In the genomic region with DNA sequence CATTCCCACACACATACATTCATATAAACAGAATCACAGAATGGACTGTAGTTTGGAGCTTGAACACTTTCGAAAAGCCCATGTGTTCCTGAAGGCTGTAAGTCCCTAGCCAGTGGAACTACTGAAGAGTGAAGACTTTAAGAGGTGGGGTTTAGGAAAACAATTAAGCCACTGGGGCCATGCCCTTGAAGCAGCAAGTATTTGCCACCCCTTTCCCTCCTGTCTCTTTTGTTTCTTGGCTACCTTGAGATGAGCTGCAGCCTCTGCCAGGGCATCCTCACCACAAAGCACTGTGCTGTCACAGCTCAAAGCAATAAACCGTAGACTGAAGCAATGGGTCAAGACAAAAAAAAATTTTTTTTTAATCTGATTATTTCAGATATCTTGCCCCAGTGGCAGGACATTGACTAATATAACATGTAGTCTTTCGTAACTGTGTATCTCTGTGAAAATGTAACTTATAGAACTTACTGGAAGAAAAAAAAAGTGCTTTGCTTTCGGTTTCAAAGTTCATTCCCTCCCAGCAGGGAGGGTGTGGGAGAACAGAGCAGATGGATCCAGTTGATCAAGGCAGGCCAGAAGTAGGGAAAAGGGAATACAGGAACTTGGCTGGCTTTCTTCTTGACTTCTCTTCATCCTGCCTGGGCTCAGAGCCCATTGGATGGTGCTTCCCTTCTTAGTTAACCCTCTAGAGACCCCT, we compare ENCODE assay signal across 8 mouse cellular contexts. TPM values are rescaled to one million over a fixed set of nuclear protein-coding genes. Genes with fewer than 3 reads are reported as not detected.
DNase-seq lines count a peak whose midpoint lies in the region; ATAC-seq lines count a peak whose summit lies in the region.

No protein-coding gene starts in this region.

- H3K27ac ChIP-seq in heart, embryonic 15.5 days, result 0 out of 2 replicates have a peak overlapping the region, but pooled peaks have one; percentile 6
- no peak overlapping the region for H3K27ac ChIP-seq in hindbrain, embryonic 10.5 days

- H3K9ac ChIP-seq in heart, embryonic 15.5 days, result no peak overlapping the region

- no peaks in the 10 kb centered on the region for H3K27me3 ChIP-seq in heart, embryonic 15.5 days
- no peaks in the 10 kb centered on the region for H3K27me3 ChIP-seq in hindbrain, embryonic 10.5 days (ENCODE audit: insufficient read depth, poor library complexity, severe bottlenecking)

- H3K4me1 ChIP-seq in heart, embryonic 15.5 days (replicated peaks), result no peaks in the 10 kb centered on the region
- no peaks in the 10 kb centered on the region for H3K4me1 ChIP-seq in hindbrain, embryonic 10.5 days (replicated peaks)

- 66% methylated on average over 4 of the region's 4 CpGs for WGBS in heart, embryonic 15.5 days
- WGBS in hindbrain, embryonic 10.5 days, result 78% methylated on average over 4 of the region's 4 CpGs

- H3K4me2 ChIP-seq in heart, embryonic 15.5 days, result no peak overlapping the region

- no peak overlapping the region for H3K4me3 ChIP-seq in heart, embryonic 15.5 days
- H3K4me3 ChIP-seq in hindbrain, embryonic 10.5 days, result no peak overlapping the region

- no peaks in the 10 kb centered on the region for H3K36me3 ChIP-seq in heart, embryonic 15.5 days
- no peaks in the 10 kb centered on the region for H3K36me3 ChIP-seq in hindbrain, embryonic 10.5 days

- peak; percentile 43 for DNase-seq in gastrocnemius, adult 18-20 months (ENCODE audit: low spot score)
- no peak for DNase-seq in gastrocnemius, postnatal 10 days
- peak; percentile 22 for DNase-seq in ES-CJ7 (ENCODE audit: low read depth, low spot score)
- peak; percentile 63 to 83 for DNase-seq in kidney, postnatal 36 days
- no peak for DNase-seq in cerebellum, adult 9-10 months
- DNase-seq in hindbrain, embryonic 10.5 days (ENCODE audit: low spot score), result no peak
- no peak for DNase-seq in thymus, adult 18-20 months

- ATAC-seq in heart, embryonic 15.5 days (replicated peaks; ENCODE audit: insufficient number of reproducible peaks, insufficient read depth, low FRiP score, low read depth), result no peak

- H3K9me3 ChIP-seq in heart, embryonic 15.5 days (replicated peaks), result no peaks in the 10 kb centered on the region
- no peaks in the 10 kb centered on the region for H3K9me3 ChIP-seq in hindbrain, embryonic 10.5 days

RNA-seq across cellular contexts. Expression of gene Hibadh, which starts 35.2 kb away (rescaled TPM):
- total RNA-seq in gastrocnemius, adult 18-20 months (2021), result 100 to 1,000 TPM; 112 to 115 TPM
- 10 to 100 TPM; 81.3 to 91.6 TPM for total RNA-seq in gastrocnemius, postnatal 10 days (2021)
- 148 and 161 TPM in 2 replicates for polyA plus RNA-seq in heart, embryonic 15.5 days (2015; fragmentation: Nextera tagmentation; extraction: Ambion mirVana)
- 71.8 and 77.8 TPM in 2 replicates for polyA plus RNA-seq in hindbrain, embryonic 10.5 days (2016; fragmentation: Nextera tagmentation; extraction: Ambion mirVana)

RNA-seq across cellular contexts. Expression of gene Tax1bp1, which starts 38.2 kb away (rescaled TPM):
- 10 to 100 TPM; 75.1 to 76.5 TPM for total RNA-seq in gastrocnemius, adult 18-20 months (2021)
- total RNA-seq in gastrocnemius, postnatal 10 days (2021), result 10 to 100 TPM; 63.9 to 66.6 TPM
- polyA plus RNA-seq in heart, embryonic 15.5 days (2015; fragmentation: Nextera tagmentation; extraction: Ambion mirVana), result 113 and 115 TPM in 2 replicates
- polyA plus RNA-seq in hindbrain, embryonic 10.5 days (2016; fragmentation: Nextera tagmentation; extraction: Ambion mirVana), result 107 and 127 TPM in 2 replicates

Comparison
In these comparisons a context has a peak if more than half of its experiments do, and no peak if none do; other contexts are left out.
1. DNase-seq: peak in gastrocnemius, adult 18-20 months (single experiment), ES-CJ7 (single experiment) and kidney, postnatal 36 days (2 of 2); none in gastrocnemius, postnatal 10 days (single experiment), cerebellum, adult 9-10 months (single experiment), hindbrain, embryonic 10.5 days (single experiment) and thymus, adult 18-20 months (0 of 2).